Mouse (Mus musculus) NIH3T3 (cell line): Measurements from ENCODE around the gene Trim27.

Source experiments
- DNase-seq: peaks from one replicate; pipeline ENCODE4 v3.0.0-alpha.2; 2012; ENCODE audit warnings: low read depth

The Trim27 gene

DNA sequence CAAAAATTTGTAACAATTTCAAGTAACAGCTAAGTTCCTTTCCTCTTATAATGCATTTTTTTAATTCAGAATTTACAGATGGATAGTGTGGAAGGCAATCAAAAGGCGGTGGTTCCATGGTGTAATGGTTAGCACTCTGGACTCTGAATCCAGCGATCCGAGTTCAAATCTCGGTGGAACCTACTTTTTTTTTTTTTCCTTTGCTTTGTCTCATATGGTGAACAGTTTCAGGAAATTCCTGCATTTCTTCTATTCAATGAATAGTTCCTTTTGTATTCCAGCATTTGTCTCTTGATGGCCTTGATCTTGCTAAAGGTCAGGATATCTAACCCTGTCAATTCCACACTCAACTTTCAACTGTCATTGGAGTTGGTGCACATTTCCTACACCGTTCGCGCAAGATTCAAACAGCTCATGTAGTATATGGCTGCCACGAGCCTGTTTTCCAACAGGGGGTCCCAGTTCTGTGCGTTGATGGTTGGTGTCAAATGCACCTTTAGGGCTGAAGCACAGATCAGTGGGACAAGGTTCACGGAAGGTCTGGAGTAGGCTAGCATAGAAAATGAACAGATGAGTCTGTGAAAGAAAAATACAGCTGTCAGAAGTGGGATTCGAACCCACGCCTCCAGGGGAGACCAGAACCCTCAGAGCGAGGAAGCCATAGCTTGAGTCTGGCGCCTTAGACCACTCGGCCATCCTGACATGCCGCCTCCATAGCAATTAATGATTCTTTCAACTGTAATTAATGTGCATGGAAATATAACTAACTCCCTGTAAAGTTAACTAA lies 6.8 kb upstream of the Trim27 start:
- peak; percentile 85 for DNase-seq

DNA sequence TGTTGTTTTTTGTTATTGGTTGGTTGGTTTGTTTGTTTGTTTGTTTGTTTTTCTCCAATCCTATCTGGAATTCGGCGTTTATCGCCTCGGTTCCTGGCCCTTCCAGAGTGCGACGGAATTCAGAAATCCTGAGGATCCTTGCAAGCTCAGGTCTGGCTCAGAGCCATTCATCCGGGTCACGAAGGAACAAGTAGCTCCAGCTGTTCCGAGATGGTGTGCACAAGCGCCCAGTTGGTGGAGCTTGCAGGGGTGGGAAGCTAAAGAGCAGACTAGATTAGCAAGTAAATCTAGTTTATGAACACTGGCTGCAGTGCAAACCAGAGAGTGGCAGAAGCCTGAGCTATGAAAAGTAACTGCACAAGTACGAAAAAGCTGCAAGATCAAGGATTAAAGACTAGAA lies 6.2 kb upstream of the Trim27 start:
- peak; percentile 91 for DNase-seq

DNA sequence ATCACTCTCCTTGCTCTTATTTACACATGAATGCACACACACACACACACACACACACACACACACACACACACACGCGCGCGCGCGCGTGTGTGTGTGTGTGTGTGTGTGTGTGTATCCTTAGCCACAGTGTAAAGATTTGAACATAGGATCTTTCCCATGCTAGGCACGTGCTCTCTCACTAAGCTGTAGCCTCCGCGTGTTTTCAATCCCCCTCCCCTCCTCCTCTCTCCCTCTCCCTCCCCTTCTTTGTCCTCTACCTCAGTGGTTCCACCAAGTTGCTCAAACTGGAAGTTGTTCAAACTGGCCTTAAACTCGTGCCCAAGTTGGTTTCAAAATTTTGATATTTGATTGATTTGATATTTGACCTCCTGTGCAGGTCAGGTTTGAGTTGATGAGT lies 2.5 kb upstream of the Trim27 start:
- DNase-seq, result no peak

DNA sequence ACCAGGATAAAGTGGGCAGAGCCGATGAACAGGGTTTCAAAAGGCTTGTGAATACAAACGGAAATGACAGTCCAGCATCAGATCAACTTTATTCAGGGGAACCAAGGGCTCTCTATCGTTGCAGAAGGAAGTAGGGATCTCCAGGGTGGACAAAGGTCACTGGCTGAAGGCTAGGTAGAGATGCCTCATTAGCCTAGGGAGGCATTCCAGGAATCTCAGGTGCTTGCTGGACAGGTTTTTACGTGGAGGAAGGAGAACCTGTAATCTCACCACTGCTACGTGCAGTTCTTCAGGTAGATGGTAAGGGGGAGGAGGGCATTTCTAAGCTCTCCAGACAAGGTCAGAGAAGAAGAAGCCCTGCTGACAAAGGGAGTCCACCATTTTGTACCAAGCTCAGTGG lies 1.6 kb upstream of the Trim27 start:
- DNase-seq, result no peak

DNA sequence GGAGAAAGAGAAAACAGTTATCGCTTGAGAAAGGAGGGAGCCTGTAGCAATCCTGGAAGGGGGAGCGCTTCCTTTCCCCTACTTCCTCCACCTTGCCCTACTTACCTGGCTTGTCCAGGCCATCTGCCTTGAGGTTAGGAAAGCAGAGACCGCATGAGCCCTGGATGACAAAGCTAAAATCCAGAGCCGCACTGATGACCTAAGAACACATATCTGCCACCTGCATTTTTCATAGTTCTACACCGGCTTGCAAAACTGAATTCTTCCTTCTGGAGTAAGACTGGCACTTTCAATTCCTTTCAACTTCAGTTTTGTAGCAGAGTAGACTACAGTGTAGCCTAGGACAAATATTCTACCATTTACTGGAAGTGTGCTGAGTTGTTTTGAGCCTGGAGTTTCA lies 881 bp upstream of the Trim27 start:
- DNase-seq, result no peak

DNA sequence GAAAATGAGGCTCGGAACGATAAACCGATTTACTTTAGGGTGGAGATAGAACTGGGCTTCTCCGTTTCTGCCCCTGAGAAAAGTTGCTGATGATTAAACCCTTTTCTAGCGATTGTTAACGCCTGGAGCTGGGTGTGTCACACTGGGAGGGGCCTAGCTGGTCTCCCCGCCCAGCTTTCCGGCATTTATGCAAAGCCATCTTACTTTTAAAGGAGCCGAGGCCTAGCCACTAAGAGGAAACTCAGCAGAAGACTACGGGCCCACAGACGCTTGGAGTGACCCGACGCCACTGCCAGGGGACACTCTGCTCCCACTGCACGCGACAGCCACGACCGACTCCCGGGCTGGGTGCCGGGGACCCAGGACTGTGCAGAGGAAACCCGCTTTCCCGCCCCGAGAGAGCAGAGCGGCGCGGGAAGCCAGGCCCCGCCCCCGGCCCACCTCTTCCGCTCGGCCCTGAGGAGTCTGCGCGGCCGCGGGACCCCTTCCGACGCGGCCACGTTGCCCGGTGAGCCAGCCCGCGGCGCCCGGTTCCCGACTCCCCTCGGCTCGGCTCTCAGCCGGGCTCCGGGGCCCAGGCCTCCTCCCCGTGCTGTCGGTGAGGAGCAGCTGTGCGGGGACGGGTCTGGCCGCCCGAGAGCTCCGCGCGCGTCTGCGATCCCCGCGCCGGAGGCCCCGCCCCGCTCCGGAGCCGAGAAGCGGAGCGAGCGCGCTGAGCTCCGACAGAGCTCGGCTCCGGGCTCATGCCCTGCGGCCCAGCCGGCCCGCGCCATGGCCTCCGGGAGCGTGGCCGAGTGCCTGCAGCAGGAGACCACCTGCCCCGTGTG lies 692 bp downstream of the Trim27 start:
- DNase-seq, result peak; percentile 90

DNA sequence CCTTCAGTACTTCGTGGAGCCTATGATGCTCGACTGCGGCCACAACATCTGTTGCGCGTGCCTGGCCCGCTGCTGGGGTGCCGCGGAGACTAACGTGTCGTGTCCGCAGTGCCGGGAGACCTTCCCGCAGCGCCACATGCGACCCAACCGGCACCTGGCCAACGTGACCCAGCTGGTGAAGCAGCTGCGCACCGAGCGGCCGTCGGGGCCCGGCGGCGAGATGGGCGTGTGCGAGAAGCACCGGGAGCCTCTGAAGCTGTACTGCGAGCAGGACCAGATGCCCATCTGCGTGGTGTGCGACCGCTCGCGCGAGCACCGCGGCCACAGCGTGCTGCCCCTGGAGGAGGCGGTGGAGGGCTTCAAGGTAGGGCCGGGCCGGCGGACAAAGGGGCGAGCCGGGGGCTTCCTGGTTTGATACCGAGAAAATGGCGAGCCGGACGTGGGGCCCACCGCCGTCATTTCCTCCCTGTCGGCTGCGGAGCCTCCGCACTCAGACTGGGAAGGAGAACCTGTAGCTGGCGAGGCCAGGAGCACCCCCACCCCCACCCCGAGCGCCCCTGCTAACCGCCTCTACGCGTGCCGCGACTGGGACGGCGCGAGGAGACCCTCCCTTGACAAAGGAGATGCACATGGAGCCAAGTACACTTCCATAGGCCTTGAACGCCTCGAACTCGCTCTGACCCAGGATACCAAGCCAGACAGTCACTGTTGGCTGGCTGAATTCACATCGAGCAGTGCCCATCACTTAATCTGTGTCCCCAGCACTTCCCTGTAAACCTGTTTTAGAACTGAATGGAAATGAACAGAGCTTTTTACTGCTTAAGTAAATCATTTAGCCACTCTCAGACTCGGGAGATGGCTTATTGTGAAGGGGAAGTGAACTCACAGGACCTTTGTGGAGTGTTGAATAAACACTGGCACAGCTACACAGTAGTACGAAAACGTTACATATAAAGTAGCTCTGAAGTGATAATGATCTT lies 1.6 kb downstream of the Trim27 start:
- DNase-seq, result peak; percentile 52

DNA sequence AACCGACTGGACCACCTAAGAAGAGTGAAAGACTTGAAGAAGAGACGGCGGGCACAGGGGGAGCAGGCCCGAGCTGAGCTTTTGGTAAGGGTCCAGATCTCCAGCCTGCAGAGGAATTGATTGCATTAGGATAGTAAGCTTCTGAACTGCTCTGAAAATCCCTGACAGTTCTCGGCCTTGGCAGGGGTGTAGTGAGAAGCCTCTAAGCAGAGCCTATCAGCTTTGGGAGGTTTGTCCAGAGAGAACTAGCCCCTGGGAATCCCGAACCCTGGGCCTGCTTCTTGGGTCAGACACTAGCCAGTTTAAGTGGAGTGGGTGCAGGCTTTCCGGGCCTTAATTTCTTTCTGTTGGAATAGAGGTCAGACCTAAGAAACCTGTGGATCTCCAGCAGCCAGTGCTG lies 2.8 kb downstream of the Trim27 start:
- DNase-seq, result no peak

DNA sequence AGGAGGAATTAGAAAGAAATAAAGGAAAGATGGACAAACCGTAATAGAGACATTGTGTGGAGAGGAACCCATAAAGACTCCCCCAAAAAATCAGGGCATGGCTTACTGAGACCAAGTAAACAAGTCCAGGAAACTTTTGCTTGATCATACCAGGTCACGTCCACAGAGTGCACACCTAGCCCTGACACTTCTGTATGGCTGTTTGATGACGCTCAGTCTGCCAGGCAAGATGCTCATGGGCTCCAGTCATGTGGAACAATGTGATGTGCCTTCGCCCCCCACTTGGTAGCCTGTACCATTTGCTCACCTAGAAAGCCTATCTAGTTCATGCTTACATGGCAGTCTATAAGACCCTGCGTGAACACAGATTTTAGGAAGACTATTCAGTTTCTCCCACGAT lies 3.8 kb downstream of the Trim27 start:
- no peak for DNase-seq

DNA sequence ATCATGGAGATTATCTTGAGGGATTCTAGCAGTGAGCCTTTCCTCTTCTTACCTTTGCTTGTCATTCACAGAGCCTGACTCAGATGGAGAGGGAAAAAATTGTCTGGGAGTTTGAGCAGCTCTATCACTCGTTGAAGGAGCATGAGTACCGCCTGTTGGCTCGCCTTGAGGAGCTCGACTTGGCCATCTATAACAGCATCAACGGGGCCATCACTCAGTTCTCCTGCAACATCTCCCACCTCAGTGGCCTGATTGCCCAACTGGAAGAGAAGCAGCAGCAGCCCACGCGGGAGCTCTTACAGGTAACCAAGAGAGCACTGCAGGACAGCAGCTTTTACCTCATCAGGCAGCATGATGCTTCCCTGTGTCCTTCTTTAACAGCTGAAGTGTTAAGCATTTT lies 4.4 kb downstream of the Trim27 start:
- no peak for DNase-seq

DNA sequence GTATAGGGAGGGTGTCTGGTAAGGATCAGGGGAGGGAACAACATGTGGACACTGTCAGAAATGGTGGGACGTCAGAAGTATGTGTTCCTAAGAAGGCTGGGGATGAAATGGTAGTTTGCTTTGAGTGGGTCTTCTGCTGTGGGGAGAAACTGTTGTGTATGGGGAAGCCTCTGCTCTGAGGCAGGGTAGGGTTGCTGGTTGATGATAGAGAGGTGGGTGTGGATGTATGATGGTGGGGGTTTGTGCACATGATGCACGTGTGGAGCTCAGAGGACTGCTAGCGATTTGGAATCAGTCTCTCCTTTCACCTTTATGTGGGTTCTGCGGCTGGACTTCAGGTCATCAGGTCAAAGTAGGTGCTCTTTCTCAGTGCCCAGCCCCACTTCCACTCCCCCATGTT lies 6.3 kb downstream of the Trim27 start:
- no peak for DNase-seq

DNA sequence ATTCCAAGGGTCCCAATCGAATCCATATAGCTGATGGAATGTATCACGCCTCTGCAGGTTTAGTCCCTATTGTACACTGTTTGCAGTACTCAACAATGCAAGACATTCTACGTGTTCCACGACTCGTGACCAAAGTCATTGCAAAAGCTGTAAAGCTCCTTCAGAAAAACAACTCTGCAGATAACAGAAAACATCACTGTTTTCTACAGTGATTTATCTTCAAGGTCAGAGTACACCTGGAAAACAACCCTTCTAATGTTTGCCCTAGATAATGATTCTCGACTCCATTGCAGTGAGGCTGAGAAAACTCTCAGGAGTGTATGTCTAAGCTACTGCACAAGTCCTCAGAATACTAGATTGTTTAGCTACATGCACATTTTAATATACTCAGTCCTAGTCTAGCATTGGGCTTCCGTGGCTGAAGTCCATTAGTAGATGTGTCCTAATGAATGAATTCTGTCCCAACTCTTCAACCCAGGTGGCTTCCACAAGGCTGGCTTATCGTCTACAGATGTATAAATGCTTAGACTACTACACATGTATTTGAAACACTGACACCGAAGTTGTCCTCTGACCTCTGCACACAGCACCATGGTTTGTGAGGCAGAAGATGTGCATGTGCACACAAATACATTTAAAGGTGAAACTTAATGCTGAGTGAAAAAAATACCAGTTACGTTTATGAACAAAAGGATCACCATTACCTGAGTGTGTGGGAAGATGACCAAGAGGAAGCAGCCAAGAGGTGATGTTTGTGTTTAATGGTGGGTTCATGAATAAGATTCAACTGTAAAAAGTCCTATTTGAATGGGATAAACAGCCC lies 16.4 kb downstream of the Trim27 start:
- no peak for DNase-seq

DNA sequence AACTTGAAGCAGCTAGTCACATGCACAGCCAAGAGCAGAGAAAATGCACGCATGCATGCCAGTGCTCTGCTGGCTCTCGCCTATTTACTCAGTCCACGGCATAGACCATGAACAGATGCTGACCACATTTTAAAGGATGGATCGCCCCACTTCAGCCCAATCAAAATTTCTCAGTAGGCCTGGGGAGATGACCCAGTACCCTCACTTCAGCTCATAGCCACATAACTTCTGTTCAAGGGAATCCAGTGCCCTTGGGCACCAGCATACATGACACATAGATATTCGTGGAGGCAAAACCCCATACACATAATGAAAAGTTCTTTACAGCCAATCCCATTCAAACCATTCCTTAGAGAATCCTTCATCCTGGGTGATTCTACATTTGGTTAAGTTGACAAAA lies 18.5 kb downstream of the Trim27 start:
- no peak for DNase-seq

DNA sequence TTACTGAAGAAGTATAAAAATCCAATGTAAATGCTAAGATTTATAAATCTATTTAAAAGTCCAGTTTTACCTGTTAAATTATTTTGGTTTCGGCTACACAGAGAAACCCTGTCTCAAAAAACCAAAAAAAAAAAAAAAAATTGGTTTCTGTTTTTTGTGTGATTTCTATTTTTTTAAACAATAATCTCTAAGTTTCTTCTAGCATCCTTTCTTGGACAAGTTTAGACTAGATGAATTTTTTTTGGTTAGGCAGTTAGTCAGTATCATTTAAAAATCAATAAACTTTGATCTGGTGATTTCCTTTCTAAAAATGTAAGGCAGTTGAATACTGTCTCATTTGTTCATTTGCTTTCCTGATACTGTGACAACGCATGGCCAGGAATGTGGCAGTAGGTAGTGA lies 19.1 kb downstream of the Trim27 start:
- DNase-seq, result no peak

DNA sequence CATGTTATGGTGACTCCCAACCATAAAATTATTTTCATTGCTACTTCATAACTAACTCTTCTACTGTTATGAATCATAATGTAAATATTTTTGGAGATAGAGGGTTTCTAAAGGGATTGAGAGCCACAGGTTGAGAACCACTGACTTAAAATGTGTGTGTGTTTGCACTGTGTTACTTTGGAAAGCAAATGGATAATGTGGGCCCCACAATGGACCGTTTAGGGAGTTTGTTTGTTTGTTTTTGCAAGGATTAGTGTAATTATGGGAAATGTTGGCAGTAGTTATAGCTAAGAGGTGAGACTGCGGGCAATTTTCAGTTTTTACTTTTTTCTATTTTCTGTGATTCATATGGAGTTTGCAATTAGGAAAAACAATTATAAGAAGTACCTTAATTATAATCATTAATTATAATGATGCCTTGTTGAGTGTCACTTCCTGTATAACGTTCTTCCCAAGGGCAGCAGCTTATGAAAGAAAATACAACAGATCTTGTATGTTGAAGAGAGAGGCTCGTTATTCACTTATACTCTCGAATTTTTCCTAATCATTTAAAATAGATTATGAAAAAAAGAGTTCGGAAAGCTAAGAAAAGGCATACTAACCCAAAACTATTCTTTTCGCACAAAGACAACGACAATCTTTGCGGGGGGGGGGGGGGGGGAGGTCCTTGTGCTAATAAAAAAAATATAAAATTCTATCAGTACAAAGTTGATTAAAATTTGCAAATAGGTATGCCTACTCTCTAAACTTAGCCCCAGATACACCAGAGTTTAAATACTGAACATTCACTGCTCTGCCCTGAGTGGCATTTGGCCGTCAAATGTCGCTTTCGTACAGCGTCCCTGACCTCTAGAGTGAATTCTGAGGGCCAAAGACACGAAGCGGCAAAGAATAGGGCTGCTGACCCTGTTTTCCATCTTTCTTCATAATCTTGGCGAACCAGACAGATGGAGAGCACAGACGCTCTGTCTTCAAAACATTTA lies 20.1 kb downstream of the Trim27 start:
- no peak for DNase-seq

DNA sequence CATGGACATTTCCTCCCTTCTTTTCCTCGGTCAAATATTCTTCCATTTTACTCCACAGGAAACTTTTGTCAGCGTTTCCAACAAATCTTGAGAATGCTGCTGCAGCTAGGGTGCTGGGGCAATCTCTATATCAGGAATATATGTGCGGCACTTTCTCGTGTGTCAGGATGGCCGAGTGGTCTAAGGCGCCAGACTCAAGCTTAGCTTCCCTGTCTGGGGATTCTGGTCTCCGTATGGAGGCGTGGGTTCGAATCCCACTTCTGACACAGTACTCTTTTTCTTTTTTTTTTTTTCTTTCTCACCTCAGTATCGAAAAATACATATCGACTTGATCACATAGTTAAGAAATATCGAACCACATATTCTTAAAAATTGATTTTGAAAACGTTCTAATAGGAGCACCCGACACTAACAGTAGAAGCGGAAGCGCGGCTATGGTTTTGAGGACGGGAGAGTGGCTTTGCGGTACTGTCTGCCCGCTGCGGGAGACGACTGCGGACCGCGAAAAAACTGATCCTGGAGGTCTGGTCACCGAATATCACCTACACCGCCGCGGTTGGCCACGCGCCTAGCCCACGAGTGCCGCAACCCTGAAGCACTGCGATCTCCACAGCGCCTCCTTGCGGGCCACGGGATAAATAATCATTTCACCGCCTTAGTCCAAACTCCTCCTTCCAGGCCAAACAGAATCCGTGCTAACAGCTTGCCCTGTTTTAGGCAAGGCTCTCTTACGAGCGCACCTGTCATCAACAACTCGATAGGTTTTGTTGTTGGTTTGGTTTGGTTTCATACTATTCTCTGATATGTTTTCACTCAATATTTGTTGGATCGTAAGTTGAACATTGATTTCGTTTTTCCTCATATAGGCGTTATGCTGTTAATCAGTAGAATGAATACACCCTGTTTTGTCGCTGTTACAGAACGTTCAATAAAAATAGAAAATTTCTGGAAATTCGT lies 21.1 kb downstream of the Trim27 start:
- peak; percentile 95 for DNase-seq

DNA sequence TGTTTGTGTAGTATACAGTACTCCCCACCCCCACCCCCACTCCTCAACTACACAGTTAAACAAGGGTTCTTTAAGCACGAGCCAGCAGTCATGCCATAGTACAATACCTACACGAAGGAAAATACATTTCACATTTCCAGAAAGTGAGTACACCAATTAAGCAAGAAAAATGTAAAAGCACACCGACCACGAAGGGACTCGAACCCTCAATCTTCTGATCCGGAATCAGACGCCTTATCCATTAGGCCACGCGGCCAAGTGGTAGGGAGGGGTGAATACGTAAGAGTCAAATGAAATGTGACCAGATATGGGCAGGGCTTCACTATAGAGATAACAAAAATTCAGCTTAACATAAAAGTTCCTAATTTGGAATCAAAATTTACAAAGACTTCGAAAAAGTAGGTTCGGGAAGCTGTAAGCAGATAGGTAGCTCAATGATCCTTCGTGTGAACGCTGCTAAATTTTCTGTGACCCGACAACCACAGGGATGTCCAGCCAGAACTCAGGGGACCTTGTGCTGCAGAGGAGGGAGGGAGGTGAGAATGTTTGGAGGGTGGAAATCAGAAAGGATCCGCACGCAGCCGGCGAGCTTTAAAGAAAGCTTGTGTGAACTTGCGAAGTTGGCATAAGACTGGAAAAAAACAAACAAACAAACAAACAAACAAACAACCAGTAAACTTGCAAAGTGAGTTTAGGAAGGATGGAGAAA lies 36.2 kb downstream of the Trim27 start:
- DNase-seq, result peak; percentile 77

DNA sequence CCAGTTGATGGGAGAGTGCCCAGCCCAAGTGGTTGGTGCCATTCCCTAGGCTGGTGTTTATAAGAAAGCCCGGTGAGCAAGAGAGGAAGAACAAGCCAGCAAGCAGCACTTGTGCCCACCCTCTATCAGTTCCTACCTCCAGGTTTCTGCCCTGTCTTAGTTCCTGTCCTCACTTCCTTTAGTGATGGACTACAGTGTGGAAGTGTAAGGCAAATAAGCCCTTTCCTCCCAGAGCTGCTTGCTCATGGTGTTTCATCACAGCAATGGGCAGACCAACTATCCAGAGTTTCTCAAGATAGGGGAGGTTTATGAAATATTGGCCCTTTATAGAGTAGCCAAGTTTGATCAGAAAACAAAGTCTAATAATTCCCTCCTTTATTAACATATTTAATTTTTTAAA lies 37.5 kb downstream of the Trim27 start:
- no peak for DNase-seq
